In the genomic region with DNA sequence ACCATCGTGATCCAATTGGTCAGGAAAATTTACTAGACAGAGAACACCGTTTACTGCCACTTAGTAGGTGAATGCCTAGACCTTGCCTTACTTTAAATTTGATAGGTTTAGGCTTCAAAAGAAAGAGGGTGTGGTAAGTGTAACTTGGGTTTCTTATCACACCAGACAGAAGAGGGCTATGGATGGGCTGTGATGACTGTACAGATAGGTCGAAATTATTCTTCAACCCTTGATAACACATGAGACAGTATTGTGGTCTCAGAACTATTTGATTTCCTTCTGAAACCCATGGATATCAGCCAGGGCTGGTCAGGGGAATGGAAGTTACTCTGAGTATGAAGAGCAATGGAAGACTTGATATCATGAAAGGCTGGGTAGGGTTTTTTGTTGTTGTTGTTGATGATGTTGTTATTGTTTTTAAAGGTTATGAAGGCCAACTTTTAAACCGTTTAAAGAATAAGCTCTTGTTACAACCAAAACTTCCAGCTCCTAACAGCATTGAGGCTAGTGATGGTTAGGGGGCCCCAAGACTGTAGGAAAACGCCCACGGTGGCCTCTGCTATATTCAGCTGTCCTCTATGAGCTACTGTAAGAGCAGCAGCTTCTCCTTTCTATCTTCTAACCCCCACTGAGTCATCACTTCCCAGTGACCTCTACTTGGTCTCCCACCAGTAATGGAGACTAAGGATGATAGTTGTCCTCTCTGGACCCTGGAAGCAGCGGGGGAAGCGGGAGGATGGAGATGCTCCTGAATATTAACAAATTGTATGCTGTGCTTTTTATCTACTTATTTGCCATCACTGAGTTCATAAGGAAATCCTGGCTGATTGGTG, we compare ENCODE assay signal across 20 mouse cellular contexts. TPM values are rescaled to one million over a fixed set of nuclear protein-coding genes. Genes with fewer than 3 reads are reported as not detected.
DNase-seq lines count a peak whose midpoint lies in the region; ATAC-seq and TF ChIP-seq lines count a peak whose summit lies in the region.
"Had no signal": no experiment of that assay in that cellular context is flagged by ENCODE, and none has a peak within 500 bp of the region (broad histone marks: within the 10 kb centered on the region; RNA-seq: fewer than 3 reads in every experiment).

No protein-coding gene starts in this region.

- peak; percentile 45 to 60; a peak in 3 of 4 replicates for TF ChIP-seq EP300 in MEL (IDR thresholded peaks at IDR 0.05; ENCODE audit: low read depth in 1 of 2, low read length in 2 of 2)

- H3K9ac ChIP-seq in MEL (ENCODE audit: control insufficient read depth, low read depth, low read length, poor library complexity, severe bottlenecking) = no peak overlapping the region
- peak overlapping the region; percentile 45; the same call in 1 of the 2 replicates for H3K9ac ChIP-seq in liver, embryonic 16.5 days (ENCODE audit: low read depth, low read length)
- H3K9ac ChIP-seq: embryonic facial prominence, embryonic 13.5 days; limb, embryonic 12.5 days had no signal

- peak; percentile 60 for DNase-seq in MEL (ENCODE audit: low read depth, low spot score)
- peak; percentile 44 for DNase-seq in c-Kit-negative CD71-positive TER-119-positive erythroid progenitor cells, embryonic 14.5 days (ENCODE audit: low read depth, low spot score)
- peak; percentile 20 for DNase-seq in induced T-regulatory cell, adult 2 months (ENCODE audit: low read depth)
- no peak for DNase-seq in lung, adult 18-20 months
- no peak for DNase-seq in cerebellum, adult 9-11 months
- no peak for DNase-seq in kidney, postnatal 4 days
- DNase-seq: adrenal gland, postnatal 14 days; cerebellum, adult 8-10 months; gastrocnemius, postnatal 14 days; heart, postnatal 14 days; thymus, postnatal 36 days had no signal

- H3K4me1 ChIP-seq in MEL (ENCODE audit: control insufficient read depth in 1 of 2, insufficient read depth in 2 of 2, low read length in 2 of 2) = peaks cover 13 to 19% of the 10 kb centered on the region in 2 experiments
- H3K4me1 ChIP-seq in liver, embryonic 16.5 days (ENCODE audit: control insufficient read depth, low read depth, low read length) = peaks cover 33% of the 10 kb centered on the region
- H3K4me1 ChIP-seq: embryonic facial prominence, embryonic 13.5 days; limb, embryonic 12.5 days had no signal

- H3K4me3 ChIP-seq in MEL (ENCODE audit: control insufficient read depth in 1 of 2, insufficient read depth in 1 of 2, low read depth in 2 of 2, low read length in 2 of 2) = no peak overlapping the region
- H3K4me3 ChIP-seq in liver, embryonic 16.5 days (ENCODE audit: low read depth, low read length) = peak overlapping the region; percentile 16; the same call in 1 of the 2 replicates
- H3K4me3 ChIP-seq: embryonic facial prominence, embryonic 13.5 days; heart, embryonic 10.5 days; limb, embryonic 12.5 days; megakaryocyte, embryonic 14.5 days had no signal

- TF ChIP-seq POLR2A in MEL (IDR thresholded peaks at IDR 0.05; ENCODE audit: control insufficient read depth in 1 of 2, insufficient read depth in 1 of 2, low read depth in 1 of 2, low read length in 2 of 2, poor library complexity in 1 of 2) = no peak

- 36% methylated on average over 8 of the region's 8 CpGs for WGBS in liver, embryonic 16.5 days (ENCODE audit: insufficient replicate concordance)

- no peaks in the 10 kb centered on the region for H3K9me3 ChIP-seq in MEL (replicated peaks; ENCODE audit: insufficient read depth, low read length)
- H3K9me3 ChIP-seq in liver, embryonic 16.5 days (replicated peaks; ENCODE audit: control insufficient read depth, low read length) = no peaks in the 10 kb centered on the region
- H3K9me3 ChIP-seq: embryonic facial prominence, embryonic 13.5 days; heart, embryonic 10.5 days; limb, embryonic 12.5 days; megakaryocyte, embryonic 14.5 days had no signal

- H3K36me3 ChIP-seq in MEL (ENCODE audit: control insufficient read depth in 1 of 2, insufficient read depth in 2 of 2, low read length in 2 of 2) = peaks cover 0 to 23% of the 10 kb centered on the region in 2 experiments; a peak in 2 of 4 replicates
- H3K36me3 ChIP-seq in liver, embryonic 16.5 days (ENCODE audit: control insufficient read depth, insufficient read depth) = no peaks in the 10 kb centered on the region
- H3K36me3 ChIP-seq: embryonic facial prominence, embryonic 13.5 days; heart, embryonic 10.5 days; limb, embryonic 12.5 days had no signal

- H3K4me2 ChIP-seq in liver, embryonic 16.5 days (ENCODE audit: low read depth, low read length) = peak overlapping the region; percentile 56
- H3K4me2 ChIP-seq: embryonic facial prominence, embryonic 13.5 days; limb, embryonic 12.5 days had no signal

- no peaks in the 10 kb centered on the region for H3K27me3 ChIP-seq in MEL (ENCODE audit: control insufficient read depth in 1 of 2, insufficient read depth in 2 of 2, low read length in 2 of 2)
- H3K27me3 ChIP-seq in liver, embryonic 16.5 days (ENCODE audit: control insufficient read depth, insufficient read depth, low read depth, low read length) = no peaks in the 10 kb centered on the region
- H3K27me3 ChIP-seq: embryonic facial prominence, embryonic 13.5 days; limb, embryonic 12.5 days had no signal

- no peak for TF ChIP-seq RAD21 in MEL (IDR thresholded peaks at IDR 0.05; ENCODE audit: low read depth, low read length)

- TF ChIP-seq CTCF in MEL (IDR thresholded peaks at IDR 0.05 in 2 of 3, conservative IDR thresholded peaks at IDR 0.05 in 1 of 3; ENCODE audit: control insufficient read depth in 1 of 3, insufficient read depth in 1 of 3, low read depth in 2 of 3, low read length in 3 of 3, poor library complexity in 1 of 3, severe bottlenecking in 1 of 3) = no peak

- H3K79me2 ChIP-seq in MEL (ENCODE audit: control insufficient read depth, insufficient read depth, low read length, poor library complexity) = no peaks in the 10 kb centered on the region

- ATAC-seq in liver, embryonic 16.5 days (ENCODE audit: low read depth) = peak; percentile 88
- ATAC-seq: hindbrain, embryonic 16.5 days; lung, postnatal 0 days had no signal

- H3K27ac ChIP-seq in MEL (ENCODE audit: control insufficient read depth, low read depth, low read length) = peak overlapping the region; percentile 71
- peak overlapping the region; percentile 89 for H3K27ac ChIP-seq in liver, embryonic 16.5 days (ENCODE audit: low read length)
- H3K27ac ChIP-seq: embryonic facial prominence, embryonic 13.5 days; heart, embryonic 10.5 days; limb, embryonic 12.5 days had no signal

TF ChIP-seq in MEL, 35 proteins besides CTCF, POLR2A, EP300 and RAD21:
- TF ChIP-seq GATA1 (IDR thresholded peaks at IDR 0.05; ENCODE audit: low read depth, low read length) (peak; percentile 84), MAX (IDR thresholded peaks at IDR 0.05; ENCODE audit: low read length) (no peak), MAZ (IDR thresholded peaks at IDR 0.05; ENCODE audit: low read depth, low read length) (0 out of 2 replicates have a peak, but pooled peaks have one; percentile 37), MYC (IDR thresholded peaks at IDR 0.05; ENCODE audit: low read depth, low read length) (no peak), MAFK (IDR thresholded peaks at IDR 0.05; ENCODE audit: borderline replicate concordance, low read depth, low read length) (no peak), POLR2AphosphoS5 (IDR thresholded peaks at IDR 0.05; ENCODE audit: borderline replicate concordance, low read depth, low read length) (no peak), ELF1 (IDR thresholded peaks at IDR 0.05; ENCODE audit: low read depth, low read length) (no peak), USF2 (IDR thresholded peaks at IDR 0.05; ENCODE audit: borderline replicate concordance in 1 of 2, insufficient read depth in 1 of 2, low read depth in 1 of 2, low read length in 2 of 2) (no peak), ZNF384 (IDR thresholded peaks at IDR 0.05; ENCODE audit: low read depth, low read length) (no peak), POLR2AphosphoS2 (IDR thresholded peaks at IDR 0.05; ENCODE audit: low read length) (no peak), CHD1 (IDR thresholded peaks at IDR 0.05; ENCODE audit: low read depth, low read length) (no peak), ZKSCAN1 (IDR thresholded peaks at IDR 0.05; ENCODE audit: low read depth, low read length) (no peak; the same call in 1 of the 2 replicates), ETS1 (IDR thresholded peaks at IDR 0.05; ENCODE audit: low read depth, low read length) (peak; percentile 36; the same call in 1 of the 2 replicates), CHD2 (IDR thresholded peaks at IDR 0.05; ENCODE audit: low read length) (no peak), UBTF (IDR thresholded peaks at IDR 0.05; ENCODE audit: borderline replicate concordance, insufficient read depth, low read depth, low read length) (no peak), ZMIZ1 (IDR thresholded peaks at IDR 0.05; ENCODE audit: low read depth, low read length) (no peak), TCF12 (IDR thresholded peaks at IDR 0.05; ENCODE audit: low read depth, low read length) (peak; percentile 73)

RNA-seq across cellular contexts. Expression of gene Fasl, which starts 3.8 kb away (rescaled TPM):
- not detected in 2 replicates for total RNA-seq in MEL (2012; rRNA removed)
- polyA plus RNA-seq in MEL (2012; ENCODE audit: insufficient read depth in 1 of 2, insufficient read length in 2 of 2, low read depth in 1 of 2, low replicate concordance in 2 of 2, missing spikeins in 1 of 2) = not detected
- polyA plus RNA-seq in liver, embryonic 16.5 days (2015; fragmentation: Nextera tagmentation; extraction: Ambion mirVana) = 0.08 and 0.09 TPM in 2 replicates
- total RNA-seq: adrenal gland, postnatal 14 days; gastrocnemius, postnatal 14 days; heart, postnatal 14 days had no signal
- polyA plus RNA-seq: embryonic facial prominence, embryonic 13.5 days; heart, embryonic 10.5 days; kidney, embryonic 14.5 days; limb, embryonic 12.5 days; neural tube, embryonic 11.5 days had no signal

Comparison
In these comparisons a context has a peak if more than half of its experiments do, and no peak if none do; other contexts are left out.
1. DNase-seq: peak in MEL (single experiment), c-Kit-negative CD71-positive TER-119-positive erythroid progenitor cells, embryonic 14.5 days (single experiment) and induced T-regulatory cell, adult 2 months (single experiment); none in lung, adult 18-20 months (0 of 2), cerebellum, adult 9-11 months (single experiment) and kidney, postnatal 4 days (0 of 2).